Mouse (Mus musculus): ENCODE data around the gene Nmnat2. TPM values are rescaled to one million over a fixed set of nuclear protein-coding genes. Genes with fewer than 3 reads are reported as not detected.

The Nmnat2 gene
- polyA plus RNA-seq (2012; rRNA removed) = 0.63 and 0.92 TPM in 2 replicates

GRCm38 (mm10) chr1:152954821-152955523 is at the start of gene Nmnat2:
Gene Nmnat2, plus strand, starts transcription at chr1:152954993.
- TF ChIP-seq POLR2A (IDR thresholded peaks at IDR 0.05; ENCODE audit: low read depth, low read length) (no peak), CTCF (IDR thresholded peaks at IDR 0.05; ENCODE audit: extremely low read depth, insufficient read depth, insufficient read length, insufficient replicate concordance) (no peak)

DNA sequence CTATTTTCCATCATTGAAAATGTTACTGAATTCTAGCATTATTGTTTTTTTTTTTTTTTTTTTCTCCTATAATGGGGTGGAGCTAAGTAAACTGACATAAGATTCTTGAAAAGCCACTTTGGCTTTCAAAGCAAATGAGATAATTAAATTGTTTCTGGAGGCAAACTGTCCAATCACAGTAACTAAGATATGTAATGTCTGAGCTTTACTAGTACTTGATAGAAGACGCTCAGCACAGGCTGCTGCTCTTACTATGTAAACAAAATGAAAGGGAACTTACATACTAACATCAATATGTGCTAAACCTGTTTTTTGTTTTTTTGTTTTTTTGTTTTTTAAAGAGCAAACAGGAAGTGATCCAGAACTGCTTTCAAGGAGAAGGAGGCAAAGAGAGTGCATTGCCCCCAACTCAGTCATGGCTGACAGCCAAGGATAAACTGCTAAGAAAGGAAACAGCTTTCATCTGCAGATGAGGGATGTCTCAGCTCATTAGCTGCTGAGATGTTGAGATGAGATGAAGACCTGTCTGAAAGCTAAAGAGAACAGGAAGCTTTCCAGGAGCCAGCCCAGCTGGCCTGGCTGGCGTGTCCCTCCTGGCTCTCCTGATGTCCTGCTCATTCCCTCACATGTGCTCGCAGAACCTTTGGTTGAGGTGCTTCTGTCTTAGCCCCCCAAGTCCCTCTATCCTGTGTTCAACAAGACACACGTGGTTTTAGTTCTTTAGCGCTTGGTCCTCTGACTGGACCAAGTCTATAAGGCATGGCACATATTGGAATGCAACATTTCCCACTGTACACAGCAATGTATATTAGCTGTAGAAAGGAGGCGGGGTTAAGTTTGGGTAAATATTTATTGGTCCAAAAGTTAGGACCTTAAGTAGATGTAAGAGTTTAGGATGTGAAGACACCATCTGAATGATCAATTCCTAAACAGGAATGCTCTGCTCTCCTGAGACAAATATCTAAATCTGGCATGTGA is 41.0 kb upstream of the Nmnat2 start:
- Histone ChIP-seq H3K36me3 (ENCODE audit: control insufficient read depth, insufficient read depth, low read length) (no peaks in the 10 kb centered on the region), H3K27me3 (ENCODE audit: control insufficient read depth, insufficient read depth, low read length) (no peaks in the 10 kb centered on the region), H3K27ac (ENCODE audit: insufficient read depth, low read length) (no peak overlapping the region), H3K4me3 (ENCODE audit: extremely low read depth, insufficient read depth, insufficient read length) (no peak overlapping the region), H3K4me1 (ENCODE audit: control insufficient read depth, insufficient read depth, insufficient read length) (no peaks in the 10 kb centered on the region)
- no peak for DNase-seq (ENCODE audit: low read depth in 1 of 2, low spot score in 2 of 2)
- WGBS = 87% methylated on average over 6 of the region's 6 CpGs
- TF ChIP-seq CTCF (IDR thresholded peaks at IDR 0.05; ENCODE audit: extremely low read depth, insufficient read depth, insufficient read length, insufficient replicate concordance) (no peak), POLR2A (IDR thresholded peaks at IDR 0.05; ENCODE audit: low read depth, low read length) (no peak)

More at GRCm38 (mm10) chr1:152954821-152955523, at the start of gene Nmnat2:
- Histone ChIP-seq H3K27me3 (ENCODE audit: control insufficient read depth, insufficient read depth, low read length) (peaks cover 12% of the 10 kb centered on the region), H3K4me3 (ENCODE audit: extremely low read depth, insufficient read depth, insufficient read length) (no peak within 1 kb of the TSS), H3K4me1 (ENCODE audit: control insufficient read depth, insufficient read depth, insufficient read length) (no peaks in the 10 kb centered on the region), H3K27ac (ENCODE audit: insufficient read depth, low read length) (no peak within 1 kb of the TSS), H3K36me3 (ENCODE audit: control insufficient read depth, insufficient read depth, low read length) (no peaks in the 10 kb centered on the region)
- 5% methylated on average over 41 of the region's 42 CpGs for WGBS
- no peak for DNase-seq (ENCODE audit: low read depth in 1 of 2, low spot score in 2 of 2)

GRCm38 (mm10) chr1:152915766-152916165 is 39.0 kb upstream of the Nmnat2 start:
- H3K27ac ChIP-seq (ENCODE audit: insufficient read depth, low read length) = no peak overlapping the region
- DNase-seq (ENCODE audit: low read depth in 1 of 2, low spot score in 2 of 2) = no peak
- H3K36me3 ChIP-seq (ENCODE audit: control insufficient read depth, insufficient read depth, low read length) = no peaks in the 10 kb centered on the region
- no peaks in the 10 kb centered on the region for H3K4me1 ChIP-seq (ENCODE audit: control insufficient read depth, insufficient read depth, insufficient read length)
- no peaks in the 10 kb centered on the region for H3K27me3 ChIP-seq (ENCODE audit: control insufficient read depth, insufficient read depth, low read length)
- WGBS = 91% methylated on average over 5 of the region's 5 CpGs
- no peak overlapping the region for H3K4me3 ChIP-seq (ENCODE audit: extremely low read depth, insufficient read depth, insufficient read length)
- no peak for TF ChIP-seq CTCF (IDR thresholded peaks at IDR 0.05; ENCODE audit: extremely low read depth, insufficient read depth, insufficient read length, insufficient replicate concordance)
- TF ChIP-seq POLR2A (IDR thresholded peaks at IDR 0.05; ENCODE audit: low read depth, low read length) = no peak

DNA sequence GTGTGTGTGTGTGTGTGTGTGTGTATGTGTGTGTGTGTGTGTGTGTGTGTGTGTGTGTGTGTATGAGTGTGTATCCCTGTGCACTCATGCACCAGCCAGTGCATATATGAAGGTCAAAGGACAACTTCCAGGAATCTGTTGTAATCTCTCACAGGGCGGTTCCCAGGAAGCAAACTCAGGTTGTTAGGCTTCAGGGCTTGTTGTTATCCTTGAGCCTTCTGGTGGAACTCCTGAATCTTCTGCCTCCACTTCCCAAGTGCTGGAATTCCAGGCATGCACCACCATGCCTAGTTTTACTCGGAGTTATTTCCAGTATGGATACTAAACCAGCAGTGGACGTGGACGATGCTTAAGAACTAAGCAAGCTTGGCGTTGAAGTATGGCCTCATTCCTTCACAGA is 37.9 kb upstream of the Nmnat2 start:
- H3K4me3 ChIP-seq (ENCODE audit: extremely low read depth, insufficient read depth, insufficient read length) = no peak overlapping the region
- H3K36me3 ChIP-seq (ENCODE audit: control insufficient read depth, insufficient read depth, low read length) = no peaks in the 10 kb centered on the region
- WGBS = 90% methylated on average over 5 of the region's 5 CpGs
- no peak for DNase-seq (ENCODE audit: low read depth in 1 of 2, low spot score in 2 of 2)
- H3K27ac ChIP-seq (ENCODE audit: insufficient read depth, low read length) = no peak overlapping the region
- TF ChIP-seq POLR2A (IDR thresholded peaks at IDR 0.05; ENCODE audit: low read depth, low read length) (no peak), CTCF (IDR thresholded peaks at IDR 0.05; ENCODE audit: extremely low read depth, insufficient read depth, insufficient read length, insufficient replicate concordance) (no peak)
- H3K27me3 ChIP-seq (ENCODE audit: control insufficient read depth, insufficient read depth, low read length) = no peaks in the 10 kb centered on the region
- no peaks in the 10 kb centered on the region for H3K4me1 ChIP-seq (ENCODE audit: control insufficient read depth, insufficient read depth, insufficient read length)

DNA sequence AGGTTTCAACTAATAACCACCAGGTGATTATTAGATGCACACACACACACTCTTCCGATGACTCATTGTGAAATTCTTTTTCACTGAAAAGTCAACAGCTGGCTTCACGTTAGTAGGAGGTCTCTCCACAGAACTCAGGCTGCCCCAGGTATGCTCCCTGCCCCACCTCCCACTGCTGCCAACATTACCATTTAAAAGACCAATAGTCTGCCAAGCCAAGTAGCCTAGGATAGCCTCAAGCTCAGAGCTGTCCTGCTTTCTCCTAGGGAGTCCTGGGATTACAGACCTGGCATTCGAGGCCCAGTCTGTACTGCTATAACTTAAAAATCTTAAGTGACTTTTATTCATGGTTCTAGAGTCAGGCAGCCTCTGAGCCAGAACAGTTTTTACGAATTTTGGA is 37.2 kb upstream of the Nmnat2 start:
- no peaks in the 10 kb centered on the region for H3K36me3 ChIP-seq (ENCODE audit: control insufficient read depth, insufficient read depth, low read length)
- H3K4me1 ChIP-seq (ENCODE audit: control insufficient read depth, insufficient read depth, insufficient read length) = no peaks in the 10 kb centered on the region
- TF ChIP-seq POLR2A (IDR thresholded peaks at IDR 0.05; ENCODE audit: low read depth, low read length) = no peak
- no peak for TF ChIP-seq CTCF (IDR thresholded peaks at IDR 0.05; ENCODE audit: extremely low read depth, insufficient read depth, insufficient read length, insufficient replicate concordance)
- no peak overlapping the region for H3K27ac ChIP-seq (ENCODE audit: insufficient read depth, low read length)
- H3K4me3 ChIP-seq (ENCODE audit: extremely low read depth, insufficient read depth, insufficient read length) = no peak overlapping the region
- no peak for DNase-seq (ENCODE audit: low read depth in 1 of 2, low spot score in 2 of 2)
- 79% methylated on average over 4 of the region's 4 CpGs for WGBS
- no peaks in the 10 kb centered on the region for H3K27me3 ChIP-seq (ENCODE audit: control insufficient read depth, insufficient read depth, low read length)

GRCm38 (mm10) chr1:152921786-152922185 is 33.0 kb upstream of the Nmnat2 start:
- no peaks in the 10 kb centered on the region for H3K27me3 ChIP-seq (ENCODE audit: control insufficient read depth, insufficient read depth, low read length)
- H3K27ac ChIP-seq (ENCODE audit: insufficient read depth, low read length) = no peak overlapping the region
- WGBS = 47% methylated on average over 3 of the region's 3 CpGs
- H3K4me3 ChIP-seq (ENCODE audit: extremely low read depth, insufficient read depth, insufficient read length) = no peak overlapping the region
- TF ChIP-seq POLR2A (IDR thresholded peaks at IDR 0.05; ENCODE audit: low read depth, low read length) = no peak
- TF ChIP-seq CTCF (IDR thresholded peaks at IDR 0.05; ENCODE audit: extremely low read depth, insufficient read depth, insufficient read length, insufficient replicate concordance) = no peak
- DNase-seq (ENCODE audit: low read depth in 1 of 2, low spot score in 2 of 2) = no peak
- H3K36me3 ChIP-seq (ENCODE audit: control insufficient read depth, insufficient read depth, low read length) = no peaks in the 10 kb centered on the region
- no peaks in the 10 kb centered on the region for H3K4me1 ChIP-seq (ENCODE audit: control insufficient read depth, insufficient read depth, insufficient read length)

Data from spleen, adult 2 months (tissue).